Mouse (Mus musculus) heart, embryonic 15.5 days (tissue): ENCODE measurements around the gene Zfp467. TPM values are rescaled to one million over a fixed set of nuclear protein-coding genes. Genes with fewer than 3 reads are reported as not detected.
A peak's percentile ranks its signal among the peaks of the same experiment; 100 is the strongest.

ENCODE experiments used
- ATAC-seq: fragments of 200-750 bp; cut with Nextera tagmentation; replicated peaks from 2 replicates; pipeline ENCODE4 v1.8.0; 2017; ENCODE audit warnings: low read depth, moderate TSS enrichment; ENCODE audit not compliant: insufficient number of reproducible peaks, insufficient read depth, low FRiP score
- H3K27ac ChIP-seq: fragments of 300-500 bp; sonication (generic); 2 replicates; pipeline ENCODE4 v1.5.1; 2015; ENCODE audit warnings: mild to moderate bottlenecking, inconsistent platforms
- H3K27me3 ChIP-seq: fragments of 300-500 bp; sonication (generic); 2 replicates; pipeline ENCODE4 v1.6.1; 2015; ENCODE audit warnings: inconsistent platforms
- H3K36me3 ChIP-seq: fragments of 300-500 bp; sonication (generic); 2 replicates; pipeline ENCODE4 v1.6.1; 2015; ENCODE audit warnings: mild to moderate bottlenecking, inconsistent platforms
- H3K4me1 ChIP-seq: fragments of 300-500 bp; sonication (generic); replicated peaks from 2 replicates; pipeline ENCODE4 v1.6.1; 2015; ENCODE audit warnings: inconsistent platforms
- H3K4me2 ChIP-seq: fragments of 300-500 bp; sonication (generic); 2 replicates; pipeline ENCODE4 v1.6.1; 2015; ENCODE audit warnings: inconsistent platforms, mild to moderate bottlenecking, moderate library complexity
- H3K4me3 ChIP-seq: fragments of 300-500 bp; sonication (generic); 2 replicates; pipeline ENCODE4 v1.5.1; 2015; ENCODE audit warnings: mild to moderate bottlenecking, inconsistent platforms
- H3K9ac ChIP-seq: fragments of 300-500 bp; sonication (generic); 2 replicates; pipeline ENCODE4 v1.6.1; 2015; ENCODE audit warnings: mild to moderate bottlenecking, inconsistent platforms
- H3K9me3 ChIP-seq: fragments of 300-500 bp; sonication (generic); replicated peaks from 2 replicates; pipeline ENCODE4 v1.6.1; 2016; ENCODE audit warnings: inconsistent platforms
- WGBS: fragments of 180-500 bp; shearing (Covaris S2); methylation state at CpG from one replicate; pipeline ENCODE4 v1.1.7; 2015; ENCODE audit warnings: mixed read lengths; 5-methylcytosine and 5-hydroxymethylcytosine counted together
- polyA plus RNA-seq: library from polyadenylated mRNA; unstranded; fragments of >200 nt; fragmentation: Nextera tagmentation; extraction: Ambion mirVana; gene quantifications from 2 replicates; pipeline ENCODE4 v1.2.1, GENCODE M21; 2015

Zfp467 gene
- polyA plus RNA-seq, 1 experiment from 2014 or later = 20.4 TPM

- Histone ChIP-seq H3K9me3 (no peaks in the 10 kb centered on the region), H3K4me2 (no peak overlapping the region), H3K4me1 (peaks cover 6% of the 10 kb centered on the region; the same call in 1 of the 2 replicates), H3K4me3 (no peak overlapping the region), H3K36me3 (peaks cover 85% of the 10 kb centered on the region), H3K27ac (no peak overlapping the region), H3K9ac (no peak overlapping the region), H3K27me3 (no peaks in the 10 kb centered on the region)
- WGBS = 93% methylated on average over 4 of the region's 4 CpGs
- no peak for ATAC-seq
Measured at GRCm38 (mm10) chr6:48409726-48410343, 35.8 kb downstream of the Zfp467 start.

- Histone ChIP-seq H3K4me3 (no peak overlapping the region), H3K4me1 (peaks cover 25% of the 10 kb centered on the region), H3K9ac (no peak overlapping the region), H3K36me3 (peaks cover 43% of the 10 kb centered on the region), H3K9me3 (no peaks in the 10 kb centered on the region), H3K4me2 (no peak overlapping the region), H3K27me3 (no peaks in the 10 kb centered on the region), H3K27ac (no peak overlapping the region)
- WGBS = 87% methylated on average over 5 of the region's 5 CpGs
- no peak for ATAC-seq
Measured at GRCm38 (mm10) chr6:48404071-48404470, 41.6 kb downstream of the Zfp467 start.

- Histone ChIP-seq H3K4me1 (peaks cover 52% of the 10 kb centered on the region), H3K4me3 (no peak overlapping the region), H3K27me3 (no peaks in the 10 kb centered on the region), H3K36me3 (peaks cover 10% of the 10 kb centered on the region), H3K9ac (no peak overlapping the region), H3K9me3 (no peaks in the 10 kb centered on the region), H3K4me2 (no peak overlapping the region), H3K27ac (no peak overlapping the region)
- ATAC-seq = no peak
- 79% methylated on average over 5 of the region's 5 CpGs for WGBS
Measured at GRCm38 (mm10) chr6:48399906-48400305, 45.7 kb downstream of the Zfp467 start.

- WGBS = 36% methylated on average over 4 of the region's 4 CpGs
- ATAC-seq = peak; percentile 41
- peak overlapping the region; percentile 82 for H3K27ac ChIP-seq
Measured at GRCm38 (mm10) chr6:48397336-48397735, 48.3 kb downstream of the Zfp467 start.

DNA sequence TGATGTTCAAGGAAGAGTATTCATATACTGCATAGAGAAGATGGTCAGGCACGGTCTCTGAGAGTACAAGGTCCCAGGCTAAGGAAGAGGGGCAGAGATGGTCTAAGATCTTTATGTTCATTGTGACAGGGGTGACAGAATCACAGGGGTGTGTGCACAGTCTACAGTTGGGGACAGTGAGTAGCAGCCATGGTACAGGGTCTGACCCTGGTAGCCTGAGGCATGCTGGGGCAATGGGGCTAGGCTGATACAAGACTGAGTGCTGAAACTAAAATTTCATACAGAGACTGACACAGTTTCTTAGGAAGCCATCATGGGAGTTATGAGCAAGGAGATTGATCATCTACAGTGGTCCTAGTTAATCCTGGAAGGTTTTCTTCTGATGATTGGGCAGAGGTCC lies 48.9 kb downstream of the Zfp467 start:
- H3K27me3 ChIP-seq = no peaks in the 10 kb centered on the region
- peaks cover 44% of the 10 kb centered on the region for H3K4me1 ChIP-seq
- no peak for ATAC-seq
- 92% methylated on average over 1 of the region's 1 CpGs for WGBS
- H3K4me2 ChIP-seq = peak overlapping the region; percentile 71
- H3K36me3 ChIP-seq = no peaks in the 10 kb centered on the region
- H3K9me3 ChIP-seq = no peaks in the 10 kb centered on the region
- peak overlapping the region; percentile 81; the same call in 1 of the 2 replicates for H3K9ac ChIP-seq
- peak overlapping the region; percentile 89 for H3K4me3 ChIP-seq
- H3K27ac ChIP-seq = peak overlapping the region; percentile 82

More at GRCm38 (mm10) chr6:48397336-48397735, 48.3 kb downstream of the Zfp467 start:
- H3K4me2 ChIP-seq = peak overlapping the region; percentile 71
- peak overlapping the region; percentile 89; the same call in 1 of the 2 replicates for H3K4me3 ChIP-seq
- H3K27me3 ChIP-seq = no peaks in the 10 kb centered on the region
- H3K4me1 ChIP-seq = peaks cover 46% of the 10 kb centered on the region
- no peaks in the 10 kb centered on the region for H3K9me3 ChIP-seq
- peak overlapping the region; percentile 81; the same call in 1 of the 2 replicates for H3K9ac ChIP-seq
- no peaks in the 10 kb centered on the region for H3K36me3 ChIP-seq

GRCm38 (mm10) chr6:48396008-48396595 lies 49.5 kb downstream of the Zfp467 start:
- Histone ChIP-seq H3K9ac (peak overlapping the region; percentile 81), H3K27ac (peak overlapping the region; percentile 82), H3K4me2 (peak overlapping the region; percentile 71), H3K36me3 (no peaks in the 10 kb centered on the region), H3K4me3 (peak overlapping the region; percentile 89), H3K4me1 (peaks cover 43% of the 10 kb centered on the region), H3K9me3 (no peaks in the 10 kb centered on the region), H3K27me3 (no peaks in the 10 kb centered on the region)
- no peak for ATAC-seq
- 31% methylated on average over 15 of the region's 15 CpGs for WGBS

DNA sequence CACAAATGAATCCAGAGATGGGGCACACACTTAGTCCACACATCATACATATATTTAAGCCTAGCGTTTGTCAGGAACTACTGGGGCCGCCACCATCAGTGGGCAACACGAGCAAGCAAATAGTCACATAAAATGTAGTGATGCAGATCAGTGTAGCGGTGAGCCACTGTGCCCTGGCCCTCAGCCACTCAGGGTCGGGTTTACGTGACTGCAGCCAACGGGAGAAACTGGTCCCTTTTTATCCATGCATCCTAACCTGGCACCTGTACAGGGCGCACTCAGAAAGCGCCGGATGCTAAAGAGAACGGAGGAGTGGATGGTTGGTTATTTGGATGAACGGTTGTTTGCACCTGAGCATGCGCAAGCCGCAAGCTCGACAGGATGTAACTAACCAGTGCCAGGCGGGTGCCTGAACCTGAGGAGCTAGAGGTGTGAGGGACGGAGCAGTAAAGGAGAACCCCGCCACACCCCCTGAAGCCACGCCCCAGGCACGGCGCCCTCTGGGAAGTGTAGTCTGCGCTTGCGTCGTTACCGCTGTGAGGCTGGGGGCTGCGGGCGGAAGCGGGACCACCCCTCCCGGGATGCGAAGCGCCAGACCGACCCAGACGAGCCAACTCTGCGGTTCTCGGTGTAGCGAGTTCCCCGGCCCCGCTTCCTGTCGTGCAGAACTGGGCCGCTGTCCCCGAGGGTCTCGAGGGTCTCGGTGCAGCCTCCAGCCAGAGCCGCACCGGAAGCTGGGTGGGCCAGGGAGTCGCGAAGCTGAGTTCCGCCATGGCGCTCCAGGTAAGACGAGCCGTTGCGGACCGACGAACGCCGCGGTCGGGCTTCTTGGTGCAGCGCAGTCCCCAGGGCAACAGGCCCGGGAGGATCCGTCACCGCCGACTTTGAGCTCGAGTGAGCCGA lies 50.3 kb downstream of the Zfp467 start, which contains the start of gene Krba1:
Krba1 (plus strand) TSS at position 482 of the 903 bp plus-strand sequence.
- Histone ChIP-seq H3K4me3 (peak within 1 kb of the TSS; percentile 89), H3K36me3 (no peaks in the 10 kb centered on the region), H3K27ac (peak within 1 kb of the TSS; percentile 82), H3K9ac (peak within 1 kb of the TSS; percentile 81), H3K9me3 (no peaks in the 10 kb centered on the region), H3K27me3 (no peaks in the 10 kb centered on the region), H3K4me2 (peak within 1 kb of the TSS; percentile 71), H3K4me1 (peaks cover 37% of the 10 kb centered on the region)
- peak; percentile 89 for ATAC-seq
- 1% methylated on average over 65 of the region's 65 CpGs for WGBS

DNA sequence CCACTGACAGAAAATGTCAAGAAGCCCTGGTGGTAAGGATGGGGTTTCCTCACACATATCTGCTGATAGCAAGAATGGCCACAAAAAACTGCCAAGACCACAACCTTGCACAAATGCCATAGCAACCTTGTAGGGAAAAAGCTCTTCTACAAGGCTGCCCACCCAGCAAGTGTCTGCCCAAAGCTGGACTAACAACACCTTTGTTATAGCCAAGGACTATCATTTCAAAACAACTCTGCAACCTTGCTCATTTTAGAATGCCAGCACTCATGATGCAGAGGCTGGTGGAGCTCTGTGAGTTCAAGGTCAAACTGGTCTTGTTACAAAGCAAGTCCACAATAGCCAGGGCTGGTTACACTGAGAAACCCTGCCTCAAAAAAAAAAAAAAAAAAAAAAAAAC lies 51.8 kb downstream of the Zfp467 start:
- no peak overlapping the region for H3K27ac ChIP-seq
- no peaks in the 10 kb centered on the region for H3K36me3 ChIP-seq
- H3K27me3 ChIP-seq = no peaks in the 10 kb centered on the region
- no peak for ATAC-seq
- no peak overlapping the region for H3K4me2 ChIP-seq
- no peak overlapping the region for H3K4me3 ChIP-seq
- H3K9me3 ChIP-seq = no peaks in the 10 kb centered on the region
- H3K4me1 ChIP-seq = peaks cover 27% of the 10 kb centered on the region
- H3K9ac ChIP-seq = no peak overlapping the region

GRCm38 (mm10) chr6:48388221-48388620 lies 57.4 kb downstream of the Zfp467 start:
- ATAC-seq = no peak

More at GRCm38 (mm10) chr6:48388221-48388620, 57.4 kb downstream of the Zfp467 start:
- no peak overlapping the region for H3K27ac ChIP-seq
- 51% methylated on average over 3 of the region's 3 CpGs for WGBS
- H3K36me3 ChIP-seq = no peaks in the 10 kb centered on the region
- no peaks in the 10 kb centered on the region for H3K27me3 ChIP-seq
- H3K4me3 ChIP-seq = no peak overlapping the region
- H3K4me2 ChIP-seq = no peak overlapping the region
- H3K4me1 ChIP-seq = no peaks in the 10 kb centered on the region
- no peaks in the 10 kb centered on the region for H3K9me3 ChIP-seq
- no peak overlapping the region for H3K9ac ChIP-seq
